Mouse (Mus musculus): ENCODE data around the gene Gltpd2.

- TF ChIP-seq POLR2A (IDR thresholded peaks at IDR 0.05; ENCODE audit: borderline replicate concordance, low read depth, low read length) (no peak), CTCF (IDR thresholded peaks at IDR 0.05; ENCODE audit: low read depth, low read length) (no peak)
Observed at GRCm38 (mm10) chr11:70511242-70511641, 7.8 kb upstream of the Gltpd2 start.

Data from bone marrow macrophage, adult 2 months (primary cell).